Mouse (Mus musculus) CH12.LX (cell line): ENCODE data around the gene Schip1. TPM values are rescaled to one million over a fixed set of nuclear protein-coding genes. Genes with fewer than 3 reads are reported as not detected.

Experiments
- DNase-seq: peaks from one replicate; pipeline ENCODE4 v3.0.0-alpha.2; 2013; ENCODE audit errors: extremely low read depth
- H3K27ac ChIP-seq: 2 replicates; pipeline ENCODE4 v1.5.1; 2012; ENCODE audit warnings: low read depth, mild to moderate bottlenecking, control low read depth, moderate library complexity; ENCODE audit not compliant: insufficient read depth
- H3K27me3 ChIP-seq: replicated peaks from 2 replicates; pipeline ENCODE3; 2012; ENCODE audit warnings: inconsistent platforms
- H3K36me3 ChIP-seq, 2 experiments: replicated peaks in 1 of 2; 2 replicates each; pipeline versions ENCODE3 to v1.6.1; 2012; ENCODE audit warnings: inconsistent platforms in 1 of 2, low read length in 1 of 2, mild to moderate bottlenecking in 1 of 2, mixed read lengths in 1 of 2, moderate library complexity in 1 of 2; ENCODE audit not compliant: control insufficient read depth in 1 of 2, insufficient read depth in 1 of 2
- H3K4me1 ChIP-seq, 2 experiments: 2 replicates each; pipeline ENCODE4 v1.6.1; 2012; ENCODE audit warnings: inconsistent platforms in 1 of 2, moderate library complexity in 1 of 2; ENCODE audit not compliant: insufficient read depth in 2 of 2, control insufficient read depth in 1 of 2
- H3K4me2 ChIP-seq: 2 replicates; pipeline ENCODE4 v1.6.1; 2012; ENCODE audit warnings: low read depth, mild to moderate bottlenecking, control low read depth; ENCODE audit not compliant: poor library complexity, insufficient read depth, severe bottlenecking
- H3K4me3 ChIP-seq, 3 experiments: fragments of 150-350 bp in 1 of 3; sonication (generic) in 1 of 3; replicated peaks in 1 of 3; 2 replicates each; pipeline versions ENCODE3 to v1.5.1; 2011 to 2012; ENCODE audit warnings: low read depth in 2 of 3, low read length in 2 of 3, mild to moderate bottlenecking in 2 of 3, moderate library complexity in 2 of 3, control low read depth in 1 of 3, improper control_type of control experiment in 1 of 3, inconsistent platforms in 1 of 3, mixed read lengths in 1 of 3; ENCODE audit not compliant: poor library complexity in 1 of 3
- H3K79me2 ChIP-seq: replicated peaks from 2 replicates; pipeline ENCODE4 v1.6.1; 2012; ENCODE audit warnings: mild to moderate bottlenecking, moderate library complexity; ENCODE audit not compliant: control insufficient read depth, poor library complexity, insufficient read depth, severe bottlenecking; ENCODE audit errors: extremely low read depth
- H3K9ac ChIP-seq: 2 replicates; pipeline ENCODE4 v1.6.1; 2012; ENCODE audit warnings: low read depth, mild to moderate bottlenecking, control low read depth, moderate library complexity; ENCODE audit not compliant: insufficient read depth
- H3K9me3 ChIP-seq: replicated peaks from 2 replicates; pipeline ENCODE3; 2012; ENCODE audit warnings: low read length, inconsistent platforms, mixed read lengths
- BHLHE40 ChIP-seq: IDR thresholded peaks from 2 replicates; pipeline ENCODE4 v1.6.1; 2011; ENCODE audit warnings: mild to moderate bottlenecking, low read depth, low read length, improper control_type of control experiment
- CHD1 ChIP-seq: IDR thresholded peaks from 2 replicates; pipeline ENCODE4 v1.6.1; 2012; ENCODE audit warnings: low read depth, low read length, improper control_type of control experiment, inconsistent platforms
- CHD2 ChIP-seq: IDR thresholded peaks from 2 replicates; pipeline ENCODE4 v1.6.1; 2011; ENCODE audit warnings: low read length, improper control_type of control experiment
- E2F4 ChIP-seq: IDR thresholded peaks from 2 replicates; pipeline ENCODE4 v1.6.1; 2011; ENCODE audit warnings: low read depth, low read length, improper control_type of control experiment; ENCODE audit not compliant: insufficient replicate concordance
- ETS1 ChIP-seq: conservative IDR thresholded peaks from 2 replicates; pipeline ENCODE4 v1.6.1; 2012; ENCODE audit warnings: low read depth, mild to moderate bottlenecking, inconsistent platforms, low read length, improper control_type of control experiment, moderate library complexity
- IRF4 ChIP-seq: IDR thresholded peaks from 2 replicates; pipeline ENCODE4 v1.6.1; 2014; ENCODE audit warnings: low read depth, mild to moderate bottlenecking, inconsistent platforms, low read length, improper control_type of control experiment
- MAX ChIP-seq: IDR thresholded peaks from 2 replicates; pipeline ENCODE4 v1.6.1; 2011; ENCODE audit warnings: low read length, improper control_type of control experiment
- MEF2A ChIP-seq: IDR thresholded peaks from 2 replicates; pipeline ENCODE4 v1.6.1; 2014; ENCODE audit warnings: low read depth, mild to moderate bottlenecking, inconsistent platforms, low read length, improper control_type of control experiment, borderline replicate concordance
- MXI1 ChIP-seq: IDR thresholded peaks from 2 replicates; pipeline ENCODE4 v1.6.1; 2011; ENCODE audit warnings: mild to moderate bottlenecking, low read depth, low read length, improper control_type of control experiment
- MYC ChIP-seq: IDR thresholded peaks from 2 replicates; pipeline ENCODE4 v1.6.1; 2011; ENCODE audit warnings: low read depth, mild to moderate bottlenecking, improper control_type of control experiment, low read length
- NELFE ChIP-seq: IDR thresholded peaks from 2 replicates; pipeline ENCODE4 v1.6.1; 2011; ENCODE audit warnings: low read depth, low read length, improper control_type of control experiment
- PAX5 ChIP-seq: IDR thresholded peaks from 2 replicates; pipeline ENCODE4 v1.6.1; 2012; ENCODE audit warnings: low read length, inconsistent platforms, mixed read lengths
- RAD21 ChIP-seq: IDR thresholded peaks from 2 replicates; pipeline ENCODE4 v1.6.1; 2011; ENCODE audit warnings: low read depth, mild to moderate bottlenecking, low read length, improper control_type of control experiment, moderate library complexity
- RCOR1 ChIP-seq: conservative IDR thresholded peaks from 2 replicates; pipeline ENCODE4 v1.6.1; 2012; ENCODE audit warnings: low read depth, mild to moderate bottlenecking, inconsistent platforms, low read length, improper control_type of control experiment
- SMC3 ChIP-seq: IDR thresholded peaks from 2 replicates; pipeline ENCODE4 v1.6.1; 2011; ENCODE audit warnings: low read depth, low read length, improper control_type of control experiment
- TCF12 ChIP-seq: IDR thresholded peaks from 2 replicates; pipeline ENCODE4 v1.6.1; 2014; ENCODE audit warnings: low read depth, mild to moderate bottlenecking, inconsistent platforms, low read length, improper control_type of control experiment
- UBTF ChIP-seq: IDR thresholded peaks from 2 replicates; pipeline ENCODE4 v1.6.1; 2012; ENCODE audit warnings: low read depth, mild to moderate bottlenecking, inconsistent platforms, low read length, improper control_type of control experiment, moderate library complexity
- USF2 ChIP-seq: conservative IDR thresholded peaks from 2 replicates; pipeline ENCODE4 v1.6.1; 2011; ENCODE audit warnings: low read depth, low read length, improper control_type of control experiment
- ZKSCAN1 ChIP-seq: IDR thresholded peaks from 2 replicates; pipeline ENCODE4 v1.6.1; 2012; ENCODE audit warnings: low read depth, inconsistent platforms, low read length, improper control_type of control experiment, borderline replicate concordance
- ZMIZ1 ChIP-seq: IDR thresholded peaks from 2 replicates; pipeline ENCODE4 v1.6.1; 2012; ENCODE audit warnings: low read depth, mild to moderate bottlenecking, inconsistent platforms, low read length, improper control_type of control experiment
- ZNF384 ChIP-seq: IDR thresholded peaks from 2 replicates; pipeline ENCODE4 v1.6.1; 2012; ENCODE audit warnings: low read depth, low read length, improper control_type of control experiment, inconsistent platforms
- dilution Hi-C: fragments of 300-500 bp; cut with MboI; formaldehyde crosslinking; loops from 2 replicates; pipeline ENCODE4 v1.14.3; 2020; ENCODE audit warnings: low sequenced_read_pairs; ENCODE audit not compliant: extremely low pct_unique_long_range_greater_than_20kb, extremely low pct_ligation_motif_present
- in situ Hi-C: fragments of 300-500 bp; cut with MboI; formaldehyde crosslinking; loops from 3 replicates; pipeline ENCODE4 v1.14.3; 2019; ENCODE audit warnings: low sequenced_read_pairs, low pct_ligation_motif_present, low pct_unique_long_range_greater_than_20kb, mixed read lengths
- polyA plus RNA-seq: library from polyadenylated mRNA; unstranded; fragments of >175 nt; gene quantifications from 2 replicates; pipeline ENCODE4 v1.2.1, GENCODE M21; 2012; ENCODE audit warnings: low read depth; ENCODE audit not compliant: insufficient read length
- total RNA-seq, 2 experiments: library from RNA; depleted of rRNA; stranded (reverse); fragments of 300-350 nt in 1 of 2; fragments of >200 nt in 1 of 2; gene quantifications; 2 replicates each; pipeline ENCODE4 v1.2.3; 2012 to 2014

Schip1 gene
- total and polyA plus RNA-seq, 3 experiments = 0.25 to 0.36 TPM; not detected in 1

DNA sequence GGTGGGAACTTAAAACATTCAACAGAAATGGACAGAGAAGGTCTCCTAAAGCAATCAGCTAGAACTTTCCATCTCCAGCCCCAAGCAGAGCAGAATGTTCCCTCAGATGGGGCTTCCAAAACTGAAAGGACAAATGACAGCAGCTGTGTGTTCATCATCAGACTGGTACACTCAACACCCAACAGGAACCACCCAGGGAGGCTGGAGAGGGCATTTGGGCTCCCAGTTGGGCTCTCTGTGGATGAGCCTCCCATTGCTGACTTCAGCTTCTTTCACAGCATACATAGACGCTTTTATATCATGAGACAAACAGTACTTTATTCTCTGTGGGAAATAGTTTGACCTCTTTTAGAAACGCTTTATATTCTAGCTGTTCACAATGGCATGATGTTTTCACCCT is 291.9 kb downstream of the Schip1 start:
- in situ Hi-C loops = no loop called here
- no peak for TF ChIP-seq IRF4
- TF ChIP-seq TCF12 = no peak
- no peak for TF ChIP-seq UBTF

GRCm38 (mm10) chr3:68368029-68368428 is 303.4 kb downstream of the Schip1 start:
- dilution Hi-C loops (no loop called here), in situ Hi-C loops (no loop called here)
- no peak overlapping the region for H3K27ac ChIP-seq
- no peak overlapping the region for H3K4me2 ChIP-seq
- no peaks in the 10 kb centered on the region for H3K9me3 ChIP-seq
- no peak overlapping the region for H3K4me3 ChIP-seq
- no peaks in the 10 kb centered on the region for H3K36me3 ChIP-seq
- H3K9ac ChIP-seq = no peak overlapping the region
- H3K27me3 ChIP-seq = no peaks in the 10 kb centered on the region
- H3K4me1 ChIP-seq = no peaks in the 10 kb centered on the region
- no peak for DNase-seq
- no peak for TF ChIP-seq MAX
- no peak for TF ChIP-seq PAX5
- no peaks in the 10 kb centered on the region for H3K79me2 ChIP-seq

More for the DNA sequence above, 291.9 kb downstream of the Schip1 start:
- dilution Hi-C loops = no loop called here
- DNase-seq = no peak
- Histone ChIP-seq H3K36me3 (no peaks in the 10 kb centered on the region), H3K4me1 (no peaks in the 10 kb centered on the region), H3K9me3 (no peaks in the 10 kb centered on the region), H3K27ac (no peak overlapping the region), H3K4me3 (no peak overlapping the region), H3K4me2 (no peak overlapping the region), H3K79me2 (no peaks in the 10 kb centered on the region), H3K27me3 (no peaks in the 10 kb centered on the region), H3K9ac (no peak overlapping the region)

DNA sequence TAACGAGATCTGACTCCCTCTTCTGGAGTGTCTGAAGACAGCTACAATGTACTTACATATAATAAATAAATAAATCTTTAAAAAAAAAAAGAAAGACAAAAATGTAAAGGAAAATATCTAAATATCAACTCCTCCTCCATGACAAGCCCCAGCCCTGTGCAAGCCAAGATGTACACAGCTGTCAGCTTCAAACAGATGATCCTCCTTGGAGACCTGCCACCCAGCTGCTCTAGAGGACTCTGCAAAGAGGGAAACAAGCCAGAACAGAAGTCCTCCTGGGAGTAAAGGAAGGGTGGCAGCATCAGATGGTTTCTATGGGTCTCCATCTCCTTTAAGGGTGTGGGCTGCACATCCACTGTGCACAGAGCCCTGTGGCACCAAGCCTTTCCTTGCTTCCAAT is 308.3 kb downstream of the Schip1 start:
- Histone ChIP-seq H3K27me3 (no peaks in the 10 kb centered on the region), H3K27ac (no peak overlapping the region), H3K36me3 (no peaks in the 10 kb centered on the region), H3K9ac (no peak overlapping the region), H3K4me3 (no peak overlapping the region), H3K9me3 (no peaks in the 10 kb centered on the region), H3K4me2 (no peak overlapping the region), H3K79me2 (no peaks in the 10 kb centered on the region), H3K4me1 (no peaks in the 10 kb centered on the region)
- DNase-seq = no peak
- dilution Hi-C loops (no loop called here), in situ Hi-C loops (no loop called here)
- TF ChIP-seq MYC = no peak
- TF ChIP-seq PAX5 = no peak
- no peak for TF ChIP-seq E2F4
- no peak for TF ChIP-seq BHLHE40
- TF ChIP-seq ZMIZ1 = no peak
- no peak for TF ChIP-seq CHD2
- TF ChIP-seq NELFE = no peak
- no peak for TF ChIP-seq ZNF384
- no peak for TF ChIP-seq MXI1
- no peak for TF ChIP-seq CHD1
- TF ChIP-seq RCOR1 = no peak
- no peak for TF ChIP-seq ZKSCAN1
- no peak for TF ChIP-seq MEF2A
- no peak for TF ChIP-seq RAD21
- TF ChIP-seq USF2 = no peak
- TF ChIP-seq SMC3 = no peak
- TF ChIP-seq ETS1 = no peak
